Mouse (Mus musculus): Measurements from ENCODE around the gene Dcxr.
"Not testable (repeated sequence)": the region's sequence is repeated elsewhere in the genome, so short reads cannot be mapped to it uniquely, and the experiment has no call there.

Gene Dcxr

DNA sequence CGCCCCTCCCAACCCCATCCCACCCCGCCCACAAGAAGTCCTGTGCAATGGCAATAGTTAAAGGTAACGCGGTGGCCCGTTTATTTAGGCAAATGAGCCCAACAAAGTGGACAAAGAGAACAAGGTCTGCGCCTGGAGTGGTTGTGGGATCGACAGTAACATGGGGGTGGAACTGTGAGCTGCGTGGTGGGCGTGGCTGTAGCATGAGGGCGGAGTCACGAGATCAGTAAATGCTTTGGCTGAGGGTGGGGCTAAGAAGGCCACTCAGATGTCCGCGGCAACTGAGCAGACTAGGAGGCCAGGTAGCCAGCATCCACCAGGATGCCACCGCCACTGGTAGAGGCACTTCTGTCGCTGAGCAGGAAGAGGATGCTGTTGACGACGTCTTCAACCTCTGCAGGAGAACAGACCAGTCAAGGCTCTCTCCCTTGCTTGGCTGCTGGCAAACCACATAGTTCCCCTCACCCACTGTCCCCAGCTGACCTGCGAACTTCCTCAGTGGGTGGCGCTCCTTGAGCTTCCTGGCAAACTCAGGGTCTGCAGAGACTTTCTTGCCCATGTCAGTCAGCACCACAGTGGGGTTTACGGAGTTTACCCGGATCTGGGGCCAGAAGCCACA lies 2.5 kb upstream of the Dcxr start:
- ATAC-seq (ENCODE audit: low TSS enrichment) = not testable (repeated sequence)

DNA sequence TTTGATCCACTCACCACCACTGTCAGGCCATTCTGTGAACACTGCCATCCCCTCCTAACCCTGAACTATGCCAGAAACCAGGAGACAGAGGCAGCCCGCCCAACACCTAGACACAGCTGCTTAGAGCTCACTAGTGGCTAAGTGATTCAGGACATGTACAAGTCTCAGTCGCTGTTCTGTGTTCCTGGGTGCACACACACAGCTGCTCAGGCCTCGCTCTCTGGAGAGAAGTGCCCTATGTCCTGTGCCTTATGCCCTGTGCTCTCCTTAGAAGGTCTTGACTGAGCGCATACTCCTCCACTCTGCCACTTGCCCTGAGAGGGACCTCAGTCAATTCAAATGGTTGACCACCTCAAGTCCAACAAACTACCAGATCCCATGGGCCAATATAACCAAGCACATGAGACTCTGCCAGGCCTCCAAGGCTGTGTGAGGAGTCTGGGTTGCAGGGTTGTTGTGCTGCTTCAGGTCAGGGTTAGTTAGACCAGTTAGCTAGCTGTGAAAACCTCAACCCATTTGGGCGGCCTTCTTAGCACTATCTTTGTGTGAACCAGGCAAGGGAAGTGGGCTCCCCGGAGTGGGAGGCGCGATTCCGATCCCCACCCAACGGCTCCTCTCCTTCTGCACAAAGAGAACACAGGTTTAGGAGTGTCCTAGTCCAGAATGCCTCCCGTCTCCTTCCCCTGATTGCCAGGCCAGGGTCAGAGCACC lies 1.6 kb upstream of the Dcxr start:
- no peak for ATAC-seq (ENCODE audit: low TSS enrichment)

DNA sequence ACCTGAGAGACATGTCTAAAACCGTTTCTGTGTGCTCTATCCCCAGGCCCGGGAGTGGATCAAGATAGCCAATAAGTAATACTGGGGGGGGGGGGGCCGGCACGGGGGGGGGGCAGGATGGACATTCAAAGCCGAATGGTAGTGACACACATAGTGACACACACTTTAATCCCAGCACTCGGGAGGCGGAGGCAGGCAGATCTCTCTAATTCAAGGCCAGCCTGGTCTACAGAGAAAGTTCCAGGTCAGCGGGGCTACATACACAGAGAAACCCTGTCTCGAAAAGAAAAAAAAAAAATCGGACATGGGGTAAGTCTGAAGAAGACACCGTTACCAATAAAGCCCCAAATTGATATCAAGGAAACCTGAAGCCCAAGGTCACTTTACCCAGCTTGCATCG lies 483 bp upstream of the Dcxr start:
- no peak for ATAC-seq (ENCODE audit: low TSS enrichment)

DNA sequence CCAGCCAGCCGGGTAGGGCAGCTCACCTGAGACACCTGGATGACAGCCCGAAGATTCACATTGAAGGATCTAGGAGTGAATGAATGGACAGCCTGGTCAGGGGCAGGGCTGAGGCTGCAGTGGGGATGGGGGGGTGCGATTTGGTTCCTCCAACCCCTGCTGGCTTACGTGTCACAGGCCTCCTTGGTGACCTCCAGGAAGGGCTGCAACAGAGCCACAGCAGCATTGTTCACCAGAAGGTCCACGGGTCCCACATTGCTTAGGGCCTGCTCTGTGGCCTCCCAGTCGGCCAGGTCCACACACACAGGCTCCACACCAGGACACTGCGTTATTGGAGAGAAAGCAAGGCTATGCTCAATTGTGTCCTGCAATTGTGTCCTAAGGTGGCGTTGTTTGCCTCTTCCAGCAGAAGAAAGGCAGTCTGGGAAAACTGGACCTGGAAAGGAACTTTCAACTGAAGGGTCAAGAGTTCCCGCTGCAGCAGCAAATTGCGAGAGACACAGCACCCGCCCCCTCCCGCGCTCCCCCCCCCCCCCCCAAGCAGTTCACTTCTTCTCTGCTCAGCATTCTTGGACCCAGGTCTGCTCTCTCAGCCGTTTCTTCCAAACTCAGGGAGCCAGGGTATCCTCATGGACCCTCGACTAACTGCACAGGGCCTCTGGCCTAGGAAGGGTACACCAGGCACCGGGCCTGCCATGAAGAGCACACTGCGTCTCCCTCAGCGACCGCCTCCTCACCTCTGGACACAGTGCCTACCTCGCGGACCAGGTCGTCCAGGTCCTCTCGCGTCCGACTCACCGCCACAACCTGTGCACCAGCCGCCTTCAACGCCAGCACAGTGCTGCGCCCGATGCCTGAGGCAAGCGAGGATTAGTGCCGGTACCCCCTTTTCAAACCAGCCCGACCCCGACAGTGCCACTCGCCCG lies 575 bp downstream of the Dcxr start:
- no peak for ATAC-seq (ENCODE audit: low TSS enrichment)

DNA sequence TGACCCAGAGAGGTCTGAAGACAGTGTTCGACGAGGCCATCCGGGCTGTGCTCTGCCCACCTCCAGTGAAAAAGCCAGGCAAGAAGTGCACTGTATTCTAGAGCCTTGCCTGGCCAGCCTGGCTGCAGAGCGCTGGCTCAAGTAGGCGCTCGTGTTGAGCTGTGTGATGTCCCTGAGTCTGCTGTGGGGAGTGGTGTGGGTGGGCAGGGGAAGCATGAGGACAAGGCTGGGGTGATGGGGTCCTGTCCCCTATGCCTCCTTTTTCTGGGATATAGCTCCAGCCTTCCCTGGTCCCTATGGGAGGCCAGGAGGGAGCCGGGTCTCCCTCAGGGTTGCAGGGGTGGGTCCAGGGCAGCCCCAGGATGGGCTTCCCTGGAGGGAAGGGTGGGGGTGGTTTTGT lies 3.6 kb downstream of the Dcxr start:
- ATAC-seq (ENCODE audit: low TSS enrichment) = no peak

DNA sequence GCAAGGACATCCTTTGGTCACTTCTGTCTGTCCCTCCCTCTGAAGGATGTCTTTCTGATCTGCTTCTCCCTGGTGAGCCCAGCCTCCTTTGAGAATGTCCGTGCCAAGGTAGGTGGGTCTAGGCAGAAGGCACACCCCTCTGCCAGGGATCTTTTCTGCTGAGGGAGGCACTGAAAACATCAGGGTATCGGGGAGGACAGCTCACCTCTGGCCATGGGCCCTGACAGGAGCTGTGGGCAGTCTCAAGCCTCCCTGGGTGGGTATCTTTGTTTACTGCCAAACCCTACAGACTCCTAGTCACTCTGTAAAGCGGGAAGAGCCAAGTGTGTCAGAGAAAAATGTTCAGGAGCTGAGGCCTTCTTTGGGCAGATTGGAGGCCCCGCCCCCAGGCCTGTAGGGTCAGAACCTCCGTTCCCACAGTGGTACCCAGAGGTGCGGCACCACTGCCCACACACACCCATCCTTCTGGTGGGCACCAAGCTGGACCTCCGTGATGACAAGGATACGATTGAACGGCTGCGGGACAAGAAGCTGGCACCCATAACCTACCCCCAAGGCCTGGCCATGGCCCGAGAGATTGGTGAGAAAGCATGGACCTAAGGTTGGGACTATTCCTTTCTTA lies 4.2 kb downstream of the Dcxr start:
- ATAC-seq (ENCODE audit: low TSS enrichment) = no peak

DNA sequence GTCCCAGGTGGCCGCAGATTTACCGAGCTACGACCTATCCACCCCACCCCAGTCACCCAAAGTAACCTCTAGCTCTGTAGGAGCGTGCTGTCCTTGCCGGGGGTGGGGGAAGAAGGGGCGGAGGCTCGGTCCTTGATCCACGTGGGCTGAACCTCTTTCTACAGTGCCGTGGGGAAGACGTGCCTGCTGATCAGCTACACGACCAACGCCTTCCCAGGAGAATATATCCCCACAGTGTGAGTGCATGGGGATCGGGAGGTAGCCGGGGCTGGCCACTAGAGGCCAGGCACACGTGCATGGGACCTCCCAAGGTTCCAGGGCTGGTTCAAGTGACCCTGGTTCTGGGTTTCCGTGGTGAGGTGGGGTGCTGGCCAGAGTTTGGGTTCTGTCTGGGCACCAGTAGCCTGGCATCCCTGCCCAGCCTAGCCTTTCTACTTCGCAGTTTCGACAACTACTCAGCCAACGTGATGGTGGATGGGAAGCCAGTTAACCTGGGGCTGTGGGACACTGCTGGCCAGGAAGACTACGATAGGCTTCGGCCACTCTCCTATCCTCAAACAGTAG lies 4.9 kb downstream of the Dcxr start:
- ATAC-seq (ENCODE audit: low TSS enrichment) = no peak

DNA sequence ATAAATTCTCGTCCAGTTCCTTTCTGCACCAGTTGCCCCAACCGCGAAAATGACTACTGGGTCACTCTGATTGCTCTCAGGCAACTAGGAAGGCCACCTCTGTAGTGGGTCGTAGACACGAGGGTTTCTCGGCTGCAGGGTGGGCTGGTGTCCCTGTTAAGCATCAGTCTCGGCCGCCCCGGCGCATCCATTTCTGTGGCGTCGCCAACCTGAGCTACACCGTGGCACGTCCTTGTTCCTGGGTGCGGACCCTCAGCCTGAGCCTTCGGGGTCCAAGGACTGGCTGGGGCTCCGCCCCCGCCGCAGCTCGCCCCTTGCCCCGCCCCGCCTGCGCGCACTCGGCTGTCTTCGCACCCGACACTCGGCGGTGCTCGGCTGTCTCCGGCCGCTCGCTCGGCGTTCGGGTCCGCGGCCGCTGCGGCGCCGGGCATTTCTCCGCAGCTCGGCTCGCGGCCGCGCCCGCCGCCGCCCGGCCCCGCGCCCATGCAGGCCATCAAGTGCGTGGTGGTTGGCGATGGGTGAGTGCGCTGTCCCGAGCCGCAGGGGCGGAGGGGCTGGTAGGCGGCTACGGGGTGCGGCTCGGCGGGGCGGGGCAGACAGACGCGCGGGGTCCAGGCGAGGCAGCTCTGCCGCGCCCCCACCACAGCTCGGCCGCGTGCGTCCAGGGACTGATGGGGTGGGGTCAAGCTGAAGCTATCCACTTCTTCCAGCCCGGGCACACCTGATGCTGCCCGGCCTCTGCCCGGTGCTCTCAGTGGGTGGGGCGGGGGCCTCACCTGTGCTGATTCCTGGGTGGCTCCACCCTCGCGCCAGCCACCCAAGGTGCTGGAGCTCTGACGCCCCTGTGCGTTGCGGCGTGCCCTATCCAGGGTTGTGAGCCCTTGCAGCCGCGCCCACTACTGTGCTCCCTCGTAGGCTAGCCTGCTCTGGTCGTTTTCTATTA lies 5.7 kb downstream of the Dcxr start, which contains the start of gene Rac3:
Gene Rac3, plus strand, starts transcription at position 347 of the 943 bp plus-strand sequence.
- peak; percentile 71; the same call in 1 of the 2 replicates for ATAC-seq (ENCODE audit: low TSS enrichment)

DNA sequence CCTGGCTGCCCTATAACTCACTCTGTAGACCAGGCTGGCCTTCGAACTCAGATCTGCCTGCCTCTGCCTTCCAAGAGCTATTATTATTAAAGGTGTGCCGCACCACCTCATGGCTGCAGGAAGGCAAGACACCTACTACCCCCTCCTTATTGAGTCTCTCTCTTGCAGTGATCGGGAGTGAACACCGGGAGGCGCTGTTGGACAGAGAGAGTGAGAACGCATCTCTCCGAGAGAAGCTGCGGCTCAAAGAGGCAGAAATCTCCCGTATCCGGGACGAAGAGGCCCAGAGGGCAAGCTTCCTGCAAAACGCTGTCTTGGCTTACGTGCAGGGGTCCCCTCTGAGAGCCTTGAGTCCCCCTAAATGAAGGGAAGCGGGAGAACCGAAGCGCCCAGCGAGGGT lies 6.6 kb downstream of the Dcxr start:
- ATAC-seq (ENCODE audit: low TSS enrichment) = peak; percentile 67; the same call in 1 of the 2 replicates

DNA sequence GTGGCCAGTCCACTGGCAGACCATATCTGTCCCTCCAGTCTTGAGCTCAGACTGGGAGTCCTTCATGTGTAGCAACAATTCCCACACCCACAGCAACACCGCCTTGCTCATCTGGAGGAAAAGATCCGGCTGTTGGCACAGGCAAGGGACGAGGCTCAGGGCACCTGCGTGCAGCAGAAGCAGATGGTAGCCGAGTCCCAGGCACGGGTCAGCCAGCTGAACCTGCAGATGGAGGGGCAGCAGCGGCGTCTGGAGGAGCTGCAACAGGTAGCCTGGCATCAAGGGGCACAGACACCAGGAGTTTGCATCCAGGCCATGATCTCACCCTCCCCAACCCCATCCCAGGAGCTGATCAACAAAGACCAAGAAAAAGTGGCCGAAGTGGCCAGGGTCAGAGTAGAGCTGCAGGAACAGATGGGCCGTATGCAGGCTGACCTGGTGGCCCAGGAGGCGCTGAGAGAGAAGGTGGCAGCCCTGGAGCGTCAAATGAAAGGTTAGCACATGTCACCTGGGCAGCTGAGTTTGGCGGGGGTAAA lies 7.2 kb downstream of the Dcxr start:
- no peak for ATAC-seq (ENCODE audit: low TSS enrichment)

DNA sequence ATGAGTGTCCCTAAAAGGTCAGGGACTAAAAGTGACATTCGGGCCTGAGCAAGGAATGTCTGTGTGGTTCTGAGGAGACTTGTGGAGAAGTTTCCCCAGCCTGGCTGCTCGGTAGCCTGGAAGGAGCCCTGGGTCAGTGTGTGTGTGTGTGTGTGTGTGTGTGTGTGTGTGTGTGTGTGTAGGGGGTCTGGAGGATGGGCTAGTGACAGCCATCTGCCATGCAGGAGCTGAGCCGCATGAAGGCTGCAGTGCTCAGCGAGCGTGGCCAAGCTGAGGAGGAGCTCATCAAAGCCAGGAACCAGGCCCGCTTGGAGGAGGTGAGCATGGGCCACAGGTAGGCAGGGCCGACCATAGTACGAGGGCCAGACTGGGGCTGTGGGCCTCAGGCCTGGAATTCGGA lies 7.8 kb downstream of the Dcxr start:
- no peak for ATAC-seq (ENCODE audit: low TSS enrichment)

DNA sequence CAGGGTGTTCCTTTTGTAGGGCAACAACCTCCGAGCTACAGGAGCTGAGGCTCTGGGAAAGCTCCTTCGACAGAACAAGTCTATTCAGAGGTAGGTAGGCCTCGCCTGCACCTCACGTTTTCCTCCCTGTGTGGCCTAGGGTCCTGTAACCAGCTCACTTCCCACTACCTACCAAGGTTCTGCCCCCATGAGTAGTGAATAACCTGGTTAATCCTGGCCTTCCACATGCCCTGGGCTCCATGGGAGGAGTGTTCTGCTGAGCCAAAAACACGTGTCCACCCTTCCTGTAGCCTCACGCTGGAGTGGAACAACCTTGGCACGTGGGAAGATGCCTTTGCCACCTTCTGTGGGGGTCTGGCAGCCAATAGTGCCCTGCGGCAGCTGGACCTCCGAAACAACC lies 11.9 kb downstream of the Dcxr start:
- ATAC-seq (ENCODE audit: low TSS enrichment) = no peak

DNA sequence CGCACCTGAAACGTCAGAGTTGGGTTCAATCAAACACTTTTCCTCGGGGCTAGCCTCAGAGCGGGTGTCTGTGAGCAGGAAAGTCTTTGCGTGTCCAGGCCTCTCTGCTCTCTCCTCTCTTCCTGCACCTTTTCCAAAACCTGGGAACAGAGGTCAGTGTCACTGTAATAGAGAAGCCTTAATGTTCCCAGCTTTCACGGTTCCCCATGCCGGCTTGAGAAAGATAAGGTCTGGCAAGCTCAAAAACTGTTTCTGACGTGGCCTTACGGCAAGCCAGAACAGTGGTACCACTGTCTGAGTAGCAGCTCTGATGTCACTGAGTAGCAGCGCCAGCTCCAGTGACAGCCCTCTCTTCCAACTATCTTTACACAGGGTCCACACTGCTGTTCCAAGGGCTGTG lies 12.5 kb downstream of the Dcxr start:
- ATAC-seq (ENCODE audit: low TSS enrichment) = no peak

DNA sequence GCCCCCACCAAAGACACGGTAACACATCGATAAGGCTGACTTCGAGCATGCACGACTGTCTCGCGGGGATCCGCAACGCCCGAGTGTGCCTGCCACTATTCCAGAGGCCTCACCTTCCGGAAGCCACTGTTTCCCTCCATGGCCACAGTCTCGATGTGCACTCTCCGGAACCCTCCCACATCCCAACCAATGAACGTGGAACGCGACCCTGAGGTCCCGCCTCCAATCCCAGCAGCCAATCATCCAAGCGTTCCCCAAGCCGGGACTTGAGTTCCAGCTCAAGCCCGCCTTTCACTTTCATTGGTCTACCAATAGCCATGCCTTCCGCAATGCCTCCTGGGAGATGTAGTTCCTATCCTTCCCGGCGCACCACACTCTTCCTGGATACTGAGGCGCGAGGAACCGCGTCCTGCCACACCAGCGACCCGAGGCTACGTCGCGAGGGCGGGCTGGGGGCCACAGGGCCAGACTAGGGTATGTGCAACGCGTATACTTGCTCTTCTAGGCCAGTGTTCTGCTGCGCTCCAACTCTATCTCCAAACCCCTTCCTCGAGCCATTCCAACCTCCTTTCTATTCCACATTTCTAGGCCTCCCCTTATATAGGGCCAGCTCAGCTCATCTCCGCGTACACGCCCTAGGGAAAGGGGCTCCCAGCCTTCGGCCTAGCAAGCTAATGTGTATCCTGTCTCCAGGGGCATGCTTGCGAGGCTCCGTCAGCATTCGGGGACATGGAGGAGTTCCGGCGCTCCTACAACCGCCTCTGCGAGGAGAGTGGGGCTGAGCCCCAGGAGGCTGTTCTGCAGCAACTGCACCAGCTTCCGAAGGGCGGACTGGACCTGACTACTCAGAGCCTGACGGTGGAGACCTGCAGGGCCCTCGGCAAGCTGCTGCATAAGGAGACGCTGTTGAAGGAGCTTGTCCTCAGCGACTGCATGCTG lies 13.2 kb downstream of the Dcxr start, which contains the start of the genes Cenpx and Lrrc45:
Gene Cenpx, minus strand, starts transcription at position 159 of the 939 bp plus-strand sequence.
Gene Lrrc45, plus strand, starts transcription at position 346 of the 939 bp plus-strand sequence.
- ATAC-seq (ENCODE audit: low TSS enrichment) = peak; percentile 95

DNA sequence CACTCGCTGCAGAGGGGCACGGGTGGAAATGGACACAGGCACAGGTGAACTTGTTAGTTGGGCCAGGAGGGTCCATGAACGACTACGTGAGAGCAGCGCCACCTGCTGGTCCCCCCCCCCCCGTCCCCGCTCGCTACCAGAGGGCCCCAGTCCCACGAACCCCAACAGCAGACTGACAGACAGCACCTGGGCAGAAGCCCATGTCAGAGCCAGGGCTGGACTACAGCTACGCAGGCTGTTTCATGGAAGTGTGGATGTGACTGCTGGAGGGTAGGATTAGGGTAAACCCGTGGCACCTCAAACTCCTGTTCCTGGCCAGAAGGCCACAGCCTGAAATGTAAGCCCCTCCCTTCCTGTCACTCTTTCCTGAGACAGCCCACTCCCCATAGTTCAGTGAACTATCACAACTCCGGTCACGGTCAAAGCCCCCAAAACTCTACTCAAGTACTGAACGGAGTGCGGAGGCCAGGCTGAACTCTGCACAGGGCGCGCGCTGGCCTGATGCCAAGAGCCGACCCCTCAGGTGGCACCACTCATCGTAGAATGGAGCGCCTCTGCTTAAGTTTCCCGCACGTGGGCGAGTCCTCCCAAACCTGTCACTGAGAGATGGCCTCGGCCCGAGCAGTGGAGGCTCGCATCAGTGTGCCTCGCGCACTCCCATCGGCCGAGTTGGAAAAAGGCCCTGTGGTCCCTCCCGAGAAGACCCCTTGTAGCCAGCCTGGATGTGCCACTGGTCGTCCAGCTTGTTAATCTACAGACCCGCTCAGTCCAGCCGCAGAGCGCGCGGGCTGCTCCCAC lies 14.1 kb downstream of the Dcxr start:
- ATAC-seq (ENCODE audit: low TSS enrichment) = no peak; the same call in 1 of the 2 replicates

DNA sequence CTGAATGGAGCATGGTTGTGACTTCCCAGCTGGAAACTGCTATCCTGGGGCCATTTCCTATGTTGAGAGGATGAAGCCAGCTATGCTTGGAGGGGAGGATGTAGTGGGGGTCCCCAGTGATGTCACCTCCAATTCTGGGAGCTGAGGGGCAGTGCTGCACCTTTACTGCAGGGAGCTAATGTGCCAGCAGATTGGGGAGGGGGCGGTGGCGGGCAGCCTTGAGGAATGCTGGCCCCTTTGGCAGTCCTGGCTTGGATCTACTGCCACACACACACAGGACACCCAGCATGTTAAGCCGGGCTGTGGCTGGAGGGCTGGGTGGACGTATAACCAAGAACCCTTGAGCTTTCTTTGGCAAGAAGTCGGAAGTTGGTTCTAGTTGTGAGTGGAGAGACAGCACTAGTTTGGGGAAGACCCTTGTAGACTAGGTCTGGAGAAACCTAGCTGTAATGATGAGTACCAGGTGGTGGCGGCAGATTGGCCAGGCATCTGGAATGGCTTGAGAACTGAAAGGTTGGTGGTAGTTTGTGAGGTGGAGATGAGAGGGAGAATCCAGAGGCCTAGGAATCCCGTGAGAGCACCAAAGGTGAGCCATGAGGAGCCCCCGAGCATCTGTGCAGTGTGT lies 15.0 kb downstream of the Dcxr start:
- no peak for ATAC-seq (ENCODE audit: low TSS enrichment)

DNA sequence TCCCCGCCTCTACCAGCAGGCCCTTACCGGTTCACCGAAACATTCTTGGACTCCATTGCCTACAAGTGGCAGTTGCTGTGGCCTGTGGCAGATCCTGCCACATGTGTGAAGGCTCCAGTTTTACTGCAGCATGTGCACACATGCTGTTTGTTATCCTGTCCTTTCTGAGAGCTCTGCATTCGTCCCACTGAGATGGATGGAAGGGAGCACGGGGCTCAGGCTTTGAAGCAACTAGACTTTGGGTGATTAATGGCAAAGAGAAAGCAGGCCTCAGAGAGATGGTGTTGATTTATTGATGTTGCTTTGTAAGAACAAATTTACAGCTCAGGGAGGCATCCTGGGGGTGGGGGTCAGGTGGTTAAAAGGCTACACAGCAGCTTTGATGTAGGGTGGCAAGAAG lies 16.4 kb downstream of the Dcxr start:
- ATAC-seq (ENCODE audit: low TSS enrichment) = no peak

DNA sequence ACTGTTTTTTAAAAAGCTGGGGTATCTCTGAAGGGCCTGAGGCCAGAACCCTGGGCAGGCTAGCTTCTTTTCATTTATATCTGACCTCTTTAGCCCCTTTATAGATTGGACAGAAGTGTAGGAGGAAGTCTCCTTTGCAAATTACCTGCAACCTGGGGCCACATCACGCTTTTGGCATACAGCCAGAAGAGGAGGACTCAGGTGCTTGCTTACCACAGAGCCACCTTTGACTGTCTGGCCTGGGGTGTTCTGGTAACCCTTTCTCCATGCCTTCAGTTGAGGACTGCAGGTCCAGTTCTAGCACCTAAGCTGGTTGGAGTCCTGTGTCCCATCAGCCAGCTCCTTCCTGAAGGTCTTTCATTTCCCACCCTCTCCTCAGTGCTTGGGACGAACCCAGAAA lies 17.5 kb downstream of the Dcxr start:
- ATAC-seq (ENCODE audit: low TSS enrichment) = no peak
